Mouse (Mus musculus): ENCODE results near the gene Polk.

Polk gene

DNA sequence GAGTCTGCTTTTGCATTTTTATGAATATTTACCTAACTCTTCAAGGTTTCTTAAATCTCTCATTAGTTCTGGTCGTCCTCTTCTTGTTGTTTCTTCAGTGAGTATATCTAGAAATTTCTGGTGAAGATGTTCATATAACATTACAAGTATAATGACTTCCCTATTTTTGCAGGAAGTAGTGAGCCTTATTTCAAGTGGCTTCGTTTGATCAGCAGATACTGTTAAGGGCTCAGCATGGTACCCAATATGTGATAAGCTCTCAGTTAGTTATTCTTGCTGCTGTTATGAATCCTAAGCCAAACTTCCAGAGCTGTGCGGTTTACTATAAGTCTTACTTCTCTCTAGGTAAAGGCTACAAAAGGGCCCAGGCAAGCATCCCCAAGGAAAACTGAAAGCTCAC, 12.8 kb downstream of the Polk start:
- DNase-seq (ENCODE audit: low spot score in 2 of 2) = no peak

DNA sequence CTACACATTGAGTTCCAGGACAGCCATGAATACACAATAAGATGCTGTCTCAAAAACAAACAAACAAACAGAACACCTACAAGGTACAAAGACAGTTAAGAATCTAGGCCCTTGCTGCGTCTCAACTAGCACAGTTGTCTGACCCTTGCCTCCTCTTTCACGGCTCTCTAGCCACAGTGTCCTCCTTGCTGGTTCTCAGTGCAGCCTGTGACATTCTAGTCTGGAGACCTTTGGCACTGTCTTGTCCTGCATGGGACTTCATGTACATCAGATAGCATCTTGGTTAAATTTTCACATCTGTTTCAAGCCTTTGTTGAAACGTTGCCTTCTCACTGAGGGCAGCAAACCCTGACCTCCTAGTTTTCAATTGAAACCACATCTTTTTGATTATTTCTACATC, 13.6 kb downstream of the Polk start:
- no peak for DNase-seq (ENCODE audit: low spot score in 2 of 2)

GRCm38 (mm10) chr13:96527856-96528255, 14.5 kb downstream of the Polk start:
- no peak for DNase-seq (ENCODE audit: low spot score in 2 of 2)

DNA sequence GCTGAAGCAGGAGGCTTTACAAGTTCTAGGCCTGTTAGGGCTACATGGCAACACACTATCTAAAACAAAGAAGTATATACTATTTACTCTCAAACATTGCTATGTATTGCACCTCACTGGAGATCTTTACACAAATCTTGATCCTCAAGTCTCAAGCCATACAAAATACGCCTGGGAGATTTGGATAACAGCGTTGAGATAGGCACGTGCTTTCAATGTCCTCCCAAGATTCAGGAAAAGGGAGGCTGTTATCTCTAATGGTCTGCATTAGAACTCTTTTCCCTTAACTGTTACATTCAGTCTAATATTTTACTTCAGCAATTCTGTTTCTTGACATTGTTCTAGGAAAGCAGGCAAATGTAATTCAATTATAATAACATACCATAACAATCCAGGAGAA, 15.4 kb downstream of the Polk start:
- no peak for DNase-seq (ENCODE audit: low spot score in 2 of 2)

GRCm38 (mm10) chr13:96521294-96521693, 21.1 kb downstream of the Polk start:
- no peak for DNase-seq (ENCODE audit: low spot score in 2 of 2)

DNA sequence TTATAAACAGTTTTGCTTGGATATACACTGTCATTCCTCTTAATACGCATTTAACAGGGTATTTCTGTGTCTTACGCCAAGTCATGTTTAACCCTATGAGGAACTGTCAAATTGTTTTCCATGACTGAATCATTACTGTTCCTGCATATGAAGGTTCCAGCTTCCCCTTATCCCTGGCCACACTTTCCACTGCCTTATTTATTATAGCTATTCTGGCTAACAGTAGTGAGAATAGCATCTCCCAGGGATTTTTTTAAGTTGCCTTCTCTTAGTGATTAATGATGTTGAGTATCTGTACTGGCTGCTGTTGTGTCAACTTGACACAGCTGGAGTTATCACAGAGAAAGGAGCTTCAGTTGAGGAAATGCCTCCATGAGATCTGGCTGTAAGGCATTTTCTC, 25.0 kb downstream of the Polk start:
- DNase-seq (ENCODE audit: low spot score in 2 of 2) = no peak

DNA sequence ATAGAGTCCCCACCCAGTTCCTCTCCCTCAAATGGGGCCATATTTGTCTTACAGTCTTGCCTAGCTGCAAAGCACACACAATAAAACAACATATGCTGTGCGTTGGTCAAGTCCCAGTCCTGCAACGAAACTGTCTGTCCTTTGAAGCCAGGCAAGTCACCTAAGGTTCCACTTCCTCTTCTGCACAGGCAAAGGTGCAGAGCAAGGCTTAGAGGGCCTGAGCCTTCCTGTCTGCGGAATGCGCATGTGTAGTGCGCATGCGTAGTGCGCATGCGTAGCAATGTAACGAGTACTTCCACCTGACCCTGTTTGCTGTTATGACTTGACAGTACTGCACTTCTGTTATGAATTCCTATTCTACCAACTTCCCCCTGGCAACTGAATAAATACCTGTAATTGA, 26.1 kb downstream of the Polk start:
- DNase-seq (ENCODE audit: low spot score in 2 of 2) = no peak

DNA sequence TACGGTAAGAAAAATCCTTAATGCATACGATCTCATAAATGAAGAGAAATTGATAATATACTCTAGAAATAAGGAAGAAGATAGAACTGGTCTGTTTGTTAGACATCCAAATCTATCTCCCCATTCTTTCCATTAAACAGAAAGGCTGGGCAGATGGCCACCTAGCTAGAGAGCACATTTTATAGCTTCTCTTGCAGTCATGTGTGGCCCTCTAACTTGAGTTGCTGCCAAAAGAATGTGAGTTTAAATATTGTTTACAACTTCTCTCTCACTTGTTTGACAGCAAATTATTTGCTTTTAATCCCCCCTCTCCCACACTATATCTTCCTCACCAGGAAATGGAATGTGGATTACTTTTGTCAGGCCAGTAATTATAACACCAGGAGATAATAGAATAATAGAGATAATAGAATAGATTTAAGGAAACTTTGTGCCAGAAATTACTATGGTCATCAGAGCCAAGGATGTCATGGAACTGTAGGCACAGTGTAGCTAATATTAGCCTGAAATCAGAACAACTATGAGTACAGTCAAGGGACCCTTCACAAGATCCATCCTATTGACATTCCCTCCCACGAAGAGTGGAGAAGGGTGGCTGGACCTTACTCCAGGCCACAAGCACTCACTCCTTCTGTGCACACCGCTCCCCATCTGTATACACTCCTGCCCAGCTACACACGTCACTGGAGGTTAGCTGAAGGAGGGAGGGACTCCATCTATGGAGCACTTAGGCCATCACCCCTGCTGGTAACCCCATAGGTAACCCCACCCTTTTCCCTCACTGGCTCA, 28.0 kb downstream of the Polk start:
- DNase-seq (ENCODE audit: low spot score in 2 of 2) = no peak

DNA sequence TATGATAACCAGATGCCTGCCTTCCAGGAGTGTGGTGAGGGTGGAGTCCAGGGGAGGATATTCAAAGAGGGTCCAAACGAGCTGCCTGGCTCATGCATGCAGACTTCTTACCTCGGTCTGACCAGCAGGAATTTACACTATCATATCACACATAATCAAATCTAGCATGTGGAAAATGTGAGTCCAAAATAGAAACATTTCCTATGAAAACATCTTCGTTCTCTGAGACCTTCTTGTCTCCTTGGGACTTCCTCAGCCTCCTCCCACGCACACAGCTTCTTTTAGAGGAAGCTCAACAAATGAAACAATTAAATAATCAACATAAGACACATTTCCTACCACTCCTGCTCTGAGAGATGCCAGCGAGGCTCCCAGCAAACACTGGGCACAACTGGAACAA, 30.5 kb downstream of the Polk start:
- DNase-seq (ENCODE audit: low spot score in 2 of 2) = no peak

DNA sequence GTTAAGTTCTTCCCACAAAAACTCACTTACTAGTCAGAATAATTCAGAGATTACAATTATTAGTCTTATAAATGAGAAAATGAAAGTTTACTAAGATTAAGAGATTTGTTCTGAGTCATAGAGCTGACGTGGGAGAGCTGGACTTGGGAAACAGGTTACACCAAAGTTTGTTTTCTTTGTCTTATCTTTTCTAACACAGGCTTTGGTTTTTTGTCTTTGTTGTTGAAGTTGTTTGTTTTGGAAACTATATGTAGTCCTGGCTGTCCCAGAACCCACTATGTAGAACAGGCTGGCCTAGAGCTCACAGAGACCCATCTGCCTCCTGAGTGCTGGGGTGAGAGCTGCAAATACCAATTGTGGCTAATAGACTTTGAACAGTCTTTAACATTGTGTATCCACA, 31.1 kb downstream of the Polk start:
- DNase-seq (ENCODE audit: low spot score in 2 of 2) = no peak

GRCm38 (mm10) chr13:96510635-96511034, 31.7 kb downstream of the Polk start:
- DNase-seq (ENCODE audit: low spot score in 2 of 2) = no peak

- DNase-seq (ENCODE audit: low spot score in 2 of 2) = no peak
These were observed 34.8 kb downstream of the Polk start for GRCm38 (mm10) chr13:96507541-96507940.

DNA sequence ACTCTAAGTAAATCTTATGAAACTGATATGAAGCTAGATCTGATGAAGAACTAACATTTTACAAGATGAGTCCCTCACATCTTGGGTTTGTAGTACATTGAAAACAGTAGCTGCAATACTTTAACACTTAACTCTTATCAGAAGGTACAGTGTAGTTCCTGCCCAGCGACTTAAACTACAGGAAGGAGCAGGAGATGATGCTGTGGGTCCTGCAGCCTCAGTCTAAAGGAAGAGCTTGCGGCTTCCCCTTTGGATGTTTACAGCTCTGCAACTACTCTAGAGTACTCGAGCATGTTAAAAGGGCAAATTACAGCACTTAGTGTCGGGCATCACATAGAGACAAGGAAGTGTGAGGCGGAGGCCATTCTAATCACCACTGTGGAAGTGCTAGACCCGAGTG, 36.1 kb downstream of the Polk start:
- DNase-seq (ENCODE audit: low spot score in 2 of 2) = no peak

DNA sequence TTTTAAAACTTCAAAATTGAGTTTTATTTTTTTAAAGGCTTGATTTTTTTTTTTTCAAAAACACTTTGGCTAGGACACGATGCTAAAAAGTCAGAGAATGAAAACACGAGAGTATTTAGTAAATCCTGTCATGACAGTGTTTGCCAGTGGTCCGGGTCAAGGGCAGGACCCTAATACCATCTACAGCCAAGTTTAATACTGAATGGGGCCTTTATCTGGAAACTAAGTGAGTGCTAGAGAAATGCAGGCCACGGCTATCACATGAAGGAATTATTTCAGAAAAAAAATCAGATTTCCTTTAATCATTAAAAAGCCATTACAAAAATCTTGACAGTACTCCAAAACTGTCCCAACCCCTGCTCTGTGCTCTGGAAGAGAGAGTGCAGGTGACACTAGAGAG, 36.7 kb downstream of the Polk start:
- DNase-seq (ENCODE audit: low spot score in 2 of 2) = no peak

DNA sequence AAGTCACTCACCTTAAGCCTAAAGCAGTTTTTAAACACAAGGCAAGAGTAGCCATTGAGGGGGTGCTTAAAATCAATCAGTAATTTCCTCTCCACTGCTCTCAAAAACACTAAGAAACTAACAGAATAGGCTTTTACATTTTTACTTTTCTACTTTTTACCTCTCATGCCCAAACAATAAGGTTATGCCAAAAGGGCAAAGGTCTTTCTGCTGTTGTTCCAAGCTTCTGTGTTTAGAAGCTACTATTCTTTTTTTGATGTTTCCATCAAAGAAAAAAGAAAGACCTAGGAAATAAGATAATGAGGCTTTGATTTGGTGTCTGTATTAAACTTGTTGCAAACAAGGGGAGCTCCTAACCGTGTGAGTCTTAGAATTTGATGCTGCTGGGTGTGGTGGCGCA, 42.5 kb downstream of the Polk start:
- DNase-seq (ENCODE audit: low spot score in 2 of 2) = no peak

DNA sequence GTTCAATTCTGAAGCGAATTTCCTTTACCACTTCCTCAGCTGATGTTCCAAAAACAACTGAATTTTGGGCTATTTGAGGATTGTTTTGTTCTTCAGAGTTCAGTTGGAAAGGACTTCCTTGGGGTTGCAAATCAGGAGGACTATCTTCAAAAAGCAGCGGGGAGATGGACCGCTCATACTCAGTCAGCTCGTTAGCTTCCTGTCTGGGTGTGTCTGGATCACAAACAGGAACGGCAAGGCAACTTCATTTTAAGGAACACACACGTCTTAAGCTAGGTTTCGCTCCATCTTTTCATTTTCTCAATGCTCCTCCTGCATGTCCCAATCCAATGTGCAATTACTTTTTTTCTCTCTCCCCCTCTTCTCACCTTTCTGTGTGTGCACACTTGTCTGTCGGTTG, 45.7 kb downstream of the Polk start:
- no peak for DNase-seq (ENCODE audit: low spot score in 2 of 2)

- DNase-seq (ENCODE audit: low spot score in 2 of 2) = no peak
These were observed 51.9 kb downstream of the Polk start, which contains the start of gene Gm17622 for GRCm38 (mm10) chr13:96490433-96490832. Gene Gm17622, plus strand, starts transcription at chr13:96490733.

GRCm38 (mm10) chr13:96487968-96488367, 54.4 kb downstream of the Polk start:
- no peak for DNase-seq (ENCODE audit: low spot score in 2 of 2)

- no peak for DNase-seq (ENCODE audit: low spot score in 2 of 2)
These were observed 55.1 kb downstream of the Polk start for GRCm38 (mm10) chr13:96487230-96487629.

DNA sequence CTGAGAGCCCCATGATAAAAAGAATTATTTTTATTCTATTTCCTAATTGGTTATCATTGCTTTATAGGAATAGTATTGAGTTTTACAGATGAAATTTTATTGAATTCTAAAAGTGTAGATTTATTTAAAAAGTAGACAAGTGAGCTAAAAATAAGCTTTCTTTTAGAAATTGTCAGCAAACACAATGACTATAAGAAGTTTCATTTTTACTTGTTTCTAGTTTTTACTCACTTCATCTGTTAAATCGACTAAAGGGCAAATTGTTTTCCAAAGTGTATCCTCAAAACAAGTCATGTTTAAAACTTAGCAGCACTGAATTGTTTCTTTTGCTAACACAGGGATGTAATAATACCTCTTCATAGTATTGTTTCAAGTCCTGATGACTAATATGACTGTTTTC, 63.4 kb downstream of the Polk start:
- DNase-seq (ENCODE audit: low spot score in 2 of 2) = no peak

GRCm38 (mm10) chr13:96477226-96477625, 65.2 kb downstream of the Polk start:
- DNase-seq (ENCODE audit: low spot score in 2 of 2) = no peak

DNA sequence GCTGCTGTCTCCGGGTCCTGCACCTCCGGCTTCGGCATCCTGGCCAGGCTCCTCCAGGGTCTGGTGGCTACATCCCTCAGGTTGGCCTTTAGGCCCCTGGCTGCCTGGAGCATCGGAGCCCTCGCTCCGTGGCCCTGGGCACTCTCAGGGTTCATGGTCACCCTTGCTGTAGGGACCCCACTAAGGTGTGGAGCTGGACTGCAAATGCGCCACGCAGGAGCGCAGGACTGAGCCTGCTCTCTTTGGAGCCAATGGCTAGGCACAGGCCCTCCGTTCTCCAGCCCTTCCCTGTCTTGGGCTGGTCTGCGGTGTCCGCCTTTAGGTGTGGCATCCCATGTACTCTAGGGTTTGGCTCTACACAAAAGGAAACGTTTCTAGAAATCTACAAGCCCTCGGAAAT, 71.4 kb downstream of the Polk start, which contains the start of gene Ankdd1b:
TSS of gene Ankdd1b (minus strand) at position 242 of the 400 bp plus-strand sequence.
- DNase-seq (ENCODE audit: low spot score in 2 of 2) = no peak

GRCm38 (mm10) chr13:96470556-96470955, 71.8 kb downstream of the Polk start:
- DNase-seq (ENCODE audit: low spot score in 2 of 2) = no peak

DNA sequence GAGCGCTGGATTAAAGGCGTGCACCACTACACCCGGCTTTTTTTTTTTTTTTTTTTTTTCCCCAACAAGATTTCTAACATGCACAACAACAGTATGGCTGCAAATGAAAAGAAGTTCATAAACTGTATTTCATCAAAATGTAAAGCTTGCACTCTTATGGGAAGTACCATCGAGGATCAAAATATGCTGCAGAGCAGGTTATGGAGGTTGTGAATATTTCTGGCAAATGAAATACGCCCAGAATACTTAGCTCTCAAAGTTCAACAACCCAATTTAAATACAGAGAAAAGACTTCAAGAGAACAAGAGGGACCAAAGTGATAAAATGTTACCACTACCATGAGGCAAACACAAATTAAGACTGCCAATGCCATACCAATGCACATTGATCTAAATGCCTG, 73.7 kb downstream of the Polk start:
- no peak for DNase-seq (ENCODE audit: low spot score in 2 of 2)

Data from frontal cortex, postnatal 14 days (tissue).